Mouse (Mus musculus) myocyte (in vitro differentiated cells): ENCODE data around the gene Fam181a.

Experiments used
- MAX ChIP-seq: IDR thresholded peaks from one replicate; pipeline ENCODE4 v1.6.1; 2011; ENCODE audit warnings: low read depth, mild to moderate bottlenecking, control low read depth
- POLR2A ChIP-seq: IDR thresholded peaks from one replicate; pipeline ENCODE4 v1.6.1; 2011; ENCODE audit warnings: low read depth, mild to moderate bottlenecking, control low read depth, moderate library complexity; ENCODE audit not compliant: insufficient read length
- USF1 ChIP-seq: IDR thresholded peaks from one replicate; pipeline ENCODE4 v1.6.1; 2011; ENCODE audit warnings: low read depth, mild to moderate bottlenecking, control low read depth, moderate library complexity

GRCm38 (mm10) chr12:103272176-103272575 lies 38.6 kb upstream of the Fam181a start:
- TF ChIP-seq USF1 = no peak
- no peak for TF ChIP-seq MAX
- TF ChIP-seq POLR2A = no peak
